Comparison of ENCODE assay signal across 8 mouse cellular contexts in the genomic region with DNA sequence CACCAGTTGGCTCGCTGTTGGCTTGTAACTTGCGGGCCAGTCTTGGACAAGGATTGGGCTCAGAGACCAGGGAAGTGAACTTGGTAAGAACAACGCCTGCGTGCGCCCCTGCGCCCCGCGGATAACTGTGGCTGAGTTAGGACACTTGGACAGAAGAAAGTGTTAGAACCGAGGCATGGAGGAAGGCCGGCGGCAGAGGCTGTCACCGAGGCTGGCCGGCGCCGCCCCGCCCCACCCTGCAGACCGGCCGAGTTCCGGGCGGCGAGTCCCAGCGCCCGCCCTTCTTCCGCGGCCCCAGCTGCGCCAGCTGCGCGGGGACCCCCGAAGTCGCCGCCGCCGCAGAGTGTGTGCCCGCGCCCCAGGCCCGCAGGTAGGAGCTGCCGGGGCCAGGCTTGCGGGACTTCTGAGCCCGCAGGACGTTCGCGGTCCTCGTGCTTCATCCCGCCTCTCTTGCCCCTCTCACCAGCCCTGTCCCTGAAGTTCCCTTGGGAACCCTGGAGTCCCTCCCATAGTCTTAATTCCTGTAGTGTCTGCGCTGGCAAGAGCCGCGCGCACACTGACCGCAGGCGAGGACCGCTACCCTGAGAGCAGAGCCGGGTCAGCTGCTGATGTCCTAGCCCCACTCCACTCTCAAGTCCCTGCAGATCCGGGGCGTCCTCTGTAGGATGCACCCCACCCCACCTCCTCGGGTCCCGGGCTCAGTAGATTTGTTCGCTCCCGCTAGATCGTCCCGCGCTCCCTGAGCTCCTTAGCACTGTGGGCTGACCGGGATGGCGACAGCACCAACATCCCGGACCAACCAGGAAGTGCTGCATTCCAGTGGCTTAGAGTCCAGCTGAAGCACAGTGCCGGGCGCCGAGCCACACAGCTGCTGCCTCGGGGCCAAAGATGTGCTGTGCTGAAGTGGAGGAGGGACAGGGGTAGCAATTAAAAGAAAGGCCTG. TPM values are rescaled to one million over a fixed set of nuclear protein-coding genes. Genes with fewer than 3 reads are reported as not detected.
DNase-seq lines count a peak whose midpoint lies in the region; ATAC-seq lines count a peak whose summit lies in the region.

A gene (plus strand): TSS at position 315 of the 943 bp plus-strand sequence.

- peak; percentile 17 to 22 for DNase-seq in spleen, adult 18-20 months
- DNase-seq in spleen, adult 12 weeks (ENCODE audit: low spot score) = no peak
- peak; percentile 90 for DNase-seq in heart, adult 8-10 months (ENCODE audit: low spot score)
- peak; percentile 82 for DNase-seq in kidney, adult 9 months
- peak; percentile 13 to 34 for DNase-seq in spleen, postnatal 10 days (ENCODE audit: low spot score in 2 of 2)

- under 1% methylated on average over 63 of the region's 68 CpGs for WGBS in embryonic facial prominence, embryonic 15.5 days
- under 1% methylated on average over 68 of the region's 68 CpGs for WGBS in limb, embryonic 13.5 days
- under 1% methylated on average over 47 of the region's 68 CpGs for WGBS in midbrain, embryonic 13.5 days

- H3K9ac ChIP-seq in embryonic facial prominence, embryonic 15.5 days = peak within 1 kb of the TSS; percentile 37
- peak within 1 kb of the TSS; percentile 85 for H3K9ac ChIP-seq in limb, embryonic 13.5 days
- peak within 1 kb of the TSS; percentile 56 for H3K9ac ChIP-seq in midbrain, embryonic 13.5 days (replicated peaks)

- H3K27me3 ChIP-seq in embryonic facial prominence, embryonic 15.5 days = no peaks in the 10 kb centered on the region
- no peaks in the 10 kb centered on the region; the same call in 1 of the 2 replicates for H3K27me3 ChIP-seq in limb, embryonic 13.5 days
- peaks cover 25% of the 10 kb centered on the region for H3K27me3 ChIP-seq in midbrain, embryonic 13.5 days

- peaks cover 36% of the 10 kb centered on the region for H3K4me1 ChIP-seq in embryonic facial prominence, embryonic 15.5 days
- peaks cover 26% of the 10 kb centered on the region for H3K4me1 ChIP-seq in limb, embryonic 13.5 days
- H3K4me1 ChIP-seq in midbrain, embryonic 13.5 days (replicated peaks) = peaks cover 13% of the 10 kb centered on the region

- peak; percentile 87 for ATAC-seq in embryonic facial prominence, embryonic 15.5 days (ENCODE audit: insufficient number of reproducible peaks, low FRiP score, low TSS enrichment, low read depth)
- ATAC-seq in limb, embryonic 13.5 days (ENCODE audit: low FRiP score, low read depth) = peak; percentile 86
- ATAC-seq in midbrain, embryonic 13.5 days = peak; percentile 91

- H3K4me2 ChIP-seq in embryonic facial prominence, embryonic 15.5 days (replicated peaks) = peak within 1 kb of the TSS; percentile 97
- H3K4me2 ChIP-seq in limb, embryonic 13.5 days (replicated peaks) = peak within 1 kb of the TSS; percentile 97
- H3K4me2 ChIP-seq in midbrain, embryonic 13.5 days (replicated peaks) = peak within 1 kb of the TSS; percentile 98

- peak within 1 kb of the TSS; percentile 81 for H3K27ac ChIP-seq in embryonic facial prominence, embryonic 15.5 days (replicated peaks)
- H3K27ac ChIP-seq in limb, embryonic 13.5 days = peak within 1 kb of the TSS; percentile 73
- H3K27ac ChIP-seq in midbrain, embryonic 13.5 days = no peak within 1 kb of the TSS

- H3K9me3 ChIP-seq in embryonic facial prominence, embryonic 15.5 days (replicated peaks) = no peaks in the 10 kb centered on the region
- H3K9me3 ChIP-seq in limb, embryonic 13.5 days = no peaks in the 10 kb centered on the region
- H3K9me3 ChIP-seq in midbrain, embryonic 13.5 days = no peaks in the 10 kb centered on the region

- peak within 1 kb of the TSS; percentile 61 for H3K4me3 ChIP-seq in embryonic facial prominence, embryonic 15.5 days (replicated peaks)
- H3K4me3 ChIP-seq in limb, embryonic 13.5 days = peak within 1 kb of the TSS; percentile 66
- peak within 1 kb of the TSS; percentile 52 for H3K4me3 ChIP-seq in midbrain, embryonic 13.5 days (replicated peaks)

- H3K36me3 ChIP-seq in embryonic facial prominence, embryonic 15.5 days = no peaks in the 10 kb centered on the region
- H3K36me3 ChIP-seq in limb, embryonic 13.5 days = no peaks in the 10 kb centered on the region
- H3K36me3 ChIP-seq in midbrain, embryonic 13.5 days = no peaks in the 10 kb centered on the region

RNA-seq across cellular contexts. Expression of the gene that starts here (rescaled TPM):
- polyA plus RNA-seq in embryonic facial prominence, embryonic 15.5 days (2015; fragmentation: Nextera tagmentation; extraction: Ambion mirVana) = 6.4 and 7.1 TPM in 2 replicates
- total RNA-seq in heart, adult 8-10 months (2022) = 10 to 100 TPM in 2 of 4 experiments, 1 to 10 TPM in 2; 8.4 to 11.4 (median 10.6) TPM
- 4.5 and 5.4 TPM in 2 replicates for polyA plus RNA-seq in limb, embryonic 13.5 days (2015; fragmentation: Nextera tagmentation; extraction: Ambion mirVana)
- 3.4 and 3.5 TPM in 2 replicates for polyA plus RNA-seq in midbrain, embryonic 13.5 days (2015; fragmentation: Nextera tagmentation; extraction: Ambion mirVana)
